Mouse (Mus musculus): ENCODE measurements around the gene Olfml3. TPM values are rescaled to one million over a fixed set of nuclear protein-coding genes. Genes with fewer than 3 reads are reported as not detected.

Gene Olfml3
- total and polyA plus RNA-seq, 2 experiments = 1.3 to 1.5 TPM

- no peaks in the 10 kb centered on the region for H3K27me3 ChIP-seq (ENCODE audit: control insufficient read depth, insufficient read depth, low read length)
- peaks cover 42% of the 10 kb centered on the region for H3K79me2 ChIP-seq (ENCODE audit: control insufficient read depth, insufficient read depth, low read length)
- H3K27ac ChIP-seq (replicated peaks; ENCODE audit: insufficient read depth, low read depth, low read length) = no peak overlapping the region
- H3K4me3 ChIP-seq (ENCODE audit: insufficient read depth, low read depth, low read length) = no peak overlapping the region
- TF ChIP-seq POLR2A (IDR thresholded peaks at IDR 0.05; ENCODE audit: extremely low read depth, insufficient read depth, low read length) = no peak
- no peak for TF ChIP-seq CTCF (IDR thresholded peaks at IDR 0.05; ENCODE audit: low read depth, low read length)
- H3K4me1 ChIP-seq (ENCODE audit: control insufficient read depth, insufficient read depth, low read length) = peaks cover 10% of the 10 kb centered on the region
- H3K9ac ChIP-seq (ENCODE audit: low read depth, low read length) = no peak overlapping the region
- 79% methylated on average over 7 of the region's 7 CpGs for WGBS
- peaks cover 9% of the 10 kb centered on the region for H3K36me3 ChIP-seq (ENCODE audit: control insufficient read depth, insufficient read depth, low read length)
- DNase-seq (ENCODE audit: extremely low read depth, low read depth, low spot score) = no peak
Observed at GRCm38 (mm10) chr3:103779183-103779582, 41.4 kb upstream of the Olfml3 start.

GRCm38 (mm10) chr3:103778660-103779059, 40.9 kb upstream of the Olfml3 start:
- no peak for DNase-seq (ENCODE audit: extremely low read depth, low read depth, low spot score)
- Histone ChIP-seq H3K4me1 (ENCODE audit: control insufficient read depth, insufficient read depth, low read length) (peaks cover 7% of the 10 kb centered on the region), H3K4me3 (ENCODE audit: insufficient read depth, low read depth, low read length) (no peak overlapping the region), H3K9ac (ENCODE audit: low read depth, low read length) (no peak overlapping the region), H3K27me3 (ENCODE audit: control insufficient read depth, insufficient read depth, low read length) (no peaks in the 10 kb centered on the region), H3K36me3 (ENCODE audit: control insufficient read depth, insufficient read depth, low read length) (peaks cover 9% of the 10 kb centered on the region), H3K27ac (replicated peaks; ENCODE audit: insufficient read depth, low read depth, low read length) (no peak overlapping the region), H3K79me2 (ENCODE audit: control insufficient read depth, insufficient read depth, low read length) (peaks cover 45% of the 10 kb centered on the region)
- no peak for TF ChIP-seq POLR2A (IDR thresholded peaks at IDR 0.05; ENCODE audit: extremely low read depth, insufficient read depth, low read length)
- TF ChIP-seq CTCF (IDR thresholded peaks at IDR 0.05; ENCODE audit: low read depth, low read length) = no peak
- WGBS = 72% methylated on average over 6 of the region's 6 CpGs

- 89% methylated on average over 11 of the region's 11 CpGs for WGBS
- Histone ChIP-seq H3K27ac (replicated peaks; ENCODE audit: insufficient read depth, low read depth, low read length) (no peak overlapping the region), H3K4me3 (ENCODE audit: insufficient read depth, low read depth, low read length) (no peak overlapping the region), H3K79me2 (ENCODE audit: control insufficient read depth, insufficient read depth, low read length) (peaks cover 42% of the 10 kb centered on the region), H3K36me3 (ENCODE audit: control insufficient read depth, insufficient read depth, low read length) (peaks cover 9% of the 10 kb centered on the region), H3K4me1 (ENCODE audit: control insufficient read depth, insufficient read depth, low read length) (peaks cover 7% of the 10 kb centered on the region; the same call in 1 of the 2 replicates), H3K9ac (ENCODE audit: low read depth, low read length) (no peak overlapping the region), H3K27me3 (ENCODE audit: control insufficient read depth, insufficient read depth, low read length) (no peaks in the 10 kb centered on the region)
- TF ChIP-seq CTCF (IDR thresholded peaks at IDR 0.05; ENCODE audit: low read depth, low read length) = no peak
- TF ChIP-seq POLR2A (IDR thresholded peaks at IDR 0.05; ENCODE audit: extremely low read depth, insufficient read depth, low read length) = no peak
- DNase-seq (ENCODE audit: extremely low read depth, low read depth, low spot score) = no peak
Observed at GRCm38 (mm10) chr3:103777940-103778339, 40.1 kb upstream of the Olfml3 start.

GRCm38 (mm10) chr3:103774009-103774408, 36.2 kb upstream of the Olfml3 start:
- TF ChIP-seq POLR2A (IDR thresholded peaks at IDR 0.05; ENCODE audit: extremely low read depth, insufficient read depth, low read length) (no peak), CTCF (IDR thresholded peaks at IDR 0.05; ENCODE audit: low read depth, low read length) (no peak)
- WGBS = 89% methylated on average over 15 of the region's 15 CpGs
- Histone ChIP-seq H3K27ac (replicated peaks; ENCODE audit: insufficient read depth, low read depth, low read length) (no peak overlapping the region), H3K36me3 (ENCODE audit: control insufficient read depth, insufficient read depth, low read length) (peaks cover 13% of the 10 kb centered on the region), H3K79me2 (ENCODE audit: control insufficient read depth, insufficient read depth, low read length) (peaks cover 26% of the 10 kb centered on the region), H3K4me3 (ENCODE audit: insufficient read depth, low read depth, low read length) (no peak overlapping the region), H3K27me3 (ENCODE audit: control insufficient read depth, insufficient read depth, low read length) (no peaks in the 10 kb centered on the region), H3K4me1 (ENCODE audit: control insufficient read depth, insufficient read depth, low read length) (peaks cover 9% of the 10 kb centered on the region), H3K9ac (ENCODE audit: low read depth, low read length) (no peak overlapping the region)
- no peak for DNase-seq (ENCODE audit: extremely low read depth, low read depth, low spot score)

GRCm38 (mm10) chr3:103773508-103773907, 35.7 kb upstream of the Olfml3 start:
- no peak for DNase-seq (ENCODE audit: extremely low read depth, low read depth, low spot score)
- Histone ChIP-seq H3K9ac (ENCODE audit: low read depth, low read length) (no peak overlapping the region), H3K79me2 (ENCODE audit: control insufficient read depth, insufficient read depth, low read length) (peaks cover 25% of the 10 kb centered on the region), H3K27me3 (ENCODE audit: control insufficient read depth, insufficient read depth, low read length) (no peaks in the 10 kb centered on the region), H3K4me3 (ENCODE audit: insufficient read depth, low read depth, low read length) (no peak overlapping the region), H3K27ac (replicated peaks; ENCODE audit: insufficient read depth, low read depth, low read length) (peak overlapping the region; percentile 77), H3K36me3 (ENCODE audit: control insufficient read depth, insufficient read depth, low read length) (peaks cover 16% of the 10 kb centered on the region), H3K4me1 (ENCODE audit: control insufficient read depth, insufficient read depth, low read length) (peaks cover 9% of the 10 kb centered on the region)
- no peak for TF ChIP-seq CTCF (IDR thresholded peaks at IDR 0.05; ENCODE audit: low read depth, low read length)
- no peak for TF ChIP-seq POLR2A (IDR thresholded peaks at IDR 0.05; ENCODE audit: extremely low read depth, insufficient read depth, low read length)
- WGBS = 70% methylated on average over 3 of the region's 3 CpGs

- Histone ChIP-seq H3K4me1 (ENCODE audit: control insufficient read depth, insufficient read depth, low read length) (peaks cover 9% of the 10 kb centered on the region), H3K79me2 (ENCODE audit: control insufficient read depth, insufficient read depth, low read length) (peaks cover 24% of the 10 kb centered on the region), H3K4me3 (ENCODE audit: insufficient read depth, low read depth, low read length) (no peak overlapping the region), H3K9ac (ENCODE audit: low read depth, low read length) (no peak overlapping the region), H3K27me3 (ENCODE audit: control insufficient read depth, insufficient read depth, low read length) (no peaks in the 10 kb centered on the region), H3K27ac (replicated peaks; ENCODE audit: insufficient read depth, low read depth, low read length) (0 out of 2 replicates have a peak overlapping the region, but pooled peaks have one; percentile 10), H3K36me3 (ENCODE audit: control insufficient read depth, insufficient read depth, low read length) (peaks cover 19% of the 10 kb centered on the region)
- WGBS = 74% methylated on average over 4 of the region's 4 CpGs
- TF ChIP-seq CTCF (IDR thresholded peaks at IDR 0.05; ENCODE audit: low read depth, low read length) (no peak), POLR2A (IDR thresholded peaks at IDR 0.05; ENCODE audit: extremely low read depth, insufficient read depth, low read length) (no peak)
- DNase-seq (ENCODE audit: extremely low read depth, low read depth, low spot score) = no peak
Observed at GRCm38 (mm10) chr3:103772846-103773245, 35.0 kb upstream of the Olfml3 start.

Measured in liver, adult 2 months (tissue).